9 mouse cellular contexts compared by ENCODE assay signal in the genomic region with DNA sequence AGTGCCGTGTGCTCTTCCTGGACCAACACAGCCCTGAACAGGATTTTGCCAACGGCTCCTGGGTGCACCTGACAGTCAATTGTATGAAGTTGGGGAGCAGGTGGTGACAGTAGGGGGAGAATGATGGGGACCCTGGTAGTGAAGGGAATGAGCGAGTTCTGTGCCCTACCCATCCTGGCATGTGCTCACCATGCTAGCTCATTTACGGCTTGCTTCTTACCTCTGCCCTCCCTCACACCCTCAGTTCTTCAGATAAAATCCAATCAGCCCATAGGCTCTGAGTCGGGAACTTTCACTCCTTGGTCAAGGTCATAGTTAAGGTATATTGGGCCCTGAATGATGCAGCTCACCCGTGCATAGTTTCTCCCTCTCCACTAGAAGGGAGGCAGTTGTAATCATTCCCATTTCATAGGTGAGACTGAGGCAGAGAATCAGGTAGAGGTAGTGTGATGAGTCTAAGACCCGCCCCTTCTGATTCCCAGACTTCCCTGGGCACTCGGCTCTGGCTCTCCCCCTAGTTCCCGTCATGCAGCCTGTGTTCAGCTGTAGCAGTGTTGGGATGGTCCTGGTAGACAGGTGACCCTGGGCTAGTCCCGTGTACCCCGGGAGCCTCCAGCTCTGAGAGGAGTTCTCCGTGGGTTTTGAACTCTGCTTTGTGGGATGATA. TPM values are rescaled to one million over a fixed set of nuclear protein-coding genes. Genes with fewer than 3 reads are reported as not detected.
DNase-seq lines count a peak whose midpoint lies in the region; ATAC-seq and TF ChIP-seq lines count a peak whose summit lies in the region.
"Had no signal": no experiment of that assay in that cellular context is flagged by ENCODE, and none has a peak within 500 bp of the region (broad histone marks: within the 10 kb centered on the region; RNA-seq: fewer than 3 reads in every experiment).

No protein-coding gene starts in this region.

- TF ChIP-seq CTCF in cortical plate, adult 2 months (IDR thresholded peaks at IDR 0.05; ENCODE audit: extremely low read depth, insufficient read depth, low read length) = no peak

- peak; percentile 23; the same call in 1 of the 2 replicates for ATAC-seq in hindbrain, embryonic 13.5 days (ENCODE audit: low FRiP score)
- ATAC-seq in midbrain, embryonic 11.5 days (ENCODE audit: low FRiP score) = peak; percentile 14
- ATAC-seq in inflammation-experienced regulatory T-cells, adult 6 months = no peak
- no peak for ATAC-seq in erythroid progenitor cell, adult 5-6 weeks (replicated peaks; ENCODE audit: low FRiP score, poor library complexity, severe bottlenecking)

- peaks cover 45% of the 10 kb centered on the region for H3K4me1 ChIP-seq in heart, embryonic 10.5 days
- no peaks in the 10 kb centered on the region for H3K4me1 ChIP-seq in cortical plate, adult 2 months (ENCODE audit: control insufficient read depth, insufficient read depth, low read length)
- peaks cover 51% of the 10 kb centered on the region for H3K4me1 ChIP-seq in hindbrain, embryonic 13.5 days (replicated peaks)
- peaks cover 39% of the 10 kb centered on the region for H3K4me1 ChIP-seq in midbrain, embryonic 11.5 days (ENCODE audit: control insufficient read depth, insufficient read depth, low read length)

- 50% methylated on average over 12 of the region's 12 CpGs for WGBS in heart, embryonic 10.5 days
- 60% methylated on average over 12 of the region's 12 CpGs for WGBS in hindbrain, embryonic 13.5 days
- WGBS in midbrain, embryonic 11.5 days = 64% methylated on average over 12 of the region's 12 CpGs

- no peak for DNase-seq in heart, embryonic 10.5 days (ENCODE audit: low spot score)
- no peak for DNase-seq in heart, postnatal 14 days
- peak; percentile 73 for DNase-seq in midbrain, embryonic 11.5 days (ENCODE audit: low spot score, missing footprints)
- DNase-seq in gastrocnemius, postnatal 36 days = no peak

- intact Hi-C loops in heart, postnatal 14 days (cut with DNase I) = loop anchor here (1.0 to 10.0 kb wide), 5 partner anchors 38 to 913 kb away; a partner anchor contains a TSS
- intact Hi-C loops in gastrocnemius, postnatal 36 days (cut with DNase I) = loop anchor here (1.0 kb wide), 1 partner anchor 77 kb away; no protein-coding TSS in a partner anchor

- no peaks in the 10 kb centered on the region for H3K9me3 ChIP-seq in heart, embryonic 10.5 days
- no peaks in the 10 kb centered on the region for H3K9me3 ChIP-seq in hindbrain, embryonic 13.5 days
- H3K9me3 ChIP-seq in midbrain, embryonic 11.5 days (ENCODE audit: control insufficient read depth, low read length) = no peaks in the 10 kb centered on the region

- peak overlapping the region; percentile 49 for H3K4me2 ChIP-seq in hindbrain, embryonic 13.5 days
- no peak overlapping the region for H3K4me2 ChIP-seq in midbrain, embryonic 11.5 days

- peak overlapping the region; percentile 62 for H3K27ac ChIP-seq in heart, embryonic 10.5 days
- H3K27ac ChIP-seq in cortical plate, adult 2 months (ENCODE audit: insufficient read depth, low read length) = no peak overlapping the region
- H3K27ac ChIP-seq in hindbrain, embryonic 13.5 days = peak overlapping the region; percentile 13; the same call in 1 of the 2 replicates
- no peak overlapping the region for H3K27ac ChIP-seq in midbrain, embryonic 11.5 days (ENCODE audit: low read depth, low read length)

- no peak overlapping the region for H3K9ac ChIP-seq in hindbrain, embryonic 13.5 days
- no peak overlapping the region for H3K9ac ChIP-seq in midbrain, embryonic 11.5 days (ENCODE audit: low read length)

- peaks cover 29% of the 10 kb centered on the region for H3K36me3 ChIP-seq in heart, embryonic 10.5 days
- peaks cover 57% of the 10 kb centered on the region for H3K36me3 ChIP-seq in hindbrain, embryonic 13.5 days
- H3K36me3 ChIP-seq in midbrain, embryonic 11.5 days (ENCODE audit: control insufficient read depth, insufficient read depth, low read length) = peaks cover 21% of the 10 kb centered on the region

- peak overlapping the region; percentile 48 for H3K4me3 ChIP-seq in heart, embryonic 10.5 days
- H3K4me3 ChIP-seq in cortical plate, adult 2 months (ENCODE audit: insufficient read depth, low read length) = peak overlapping the region; percentile 47; the same call in 1 of the 2 replicates
- 0 out of 2 replicates have a peak overlapping the region, but pooled peaks have one; percentile 23 for H3K4me3 ChIP-seq in hindbrain, embryonic 13.5 days
- 0 out of 2 replicates have a peak overlapping the region, but pooled peaks have one; percentile 4 for H3K4me3 ChIP-seq in midbrain, embryonic 11.5 days (ENCODE audit: low read depth, low read length)

- H3K27me3 ChIP-seq in heart, embryonic 10.5 days (ENCODE audit: insufficient read depth, poor library complexity, severe bottlenecking) = peaks cover 30% of the 10 kb centered on the region
- no peaks in the 10 kb centered on the region for H3K27me3 ChIP-seq in hindbrain, embryonic 13.5 days
- no peaks in the 10 kb centered on the region for H3K27me3 ChIP-seq in midbrain, embryonic 11.5 days (ENCODE audit: control insufficient read depth, insufficient read depth, low read length)
- H3K27me3 ChIP-seq: CH12.LX had no signal

- no peak for TF ChIP-seq POLR2A in cortical plate, adult 2 months (IDR thresholded peaks at IDR 0.05; ENCODE audit: extremely low read depth, insufficient read depth, low read length)

RNA-seq across cellular contexts. Expression of a gene that starts 8.1 kb away (rescaled TPM):
- 13.7 and 37.5 TPM in 2 replicates for polyA plus RNA-seq in heart, embryonic 10.5 days (2016; fragmentation: Nextera tagmentation; extraction: Ambion mirVana)
- total RNA-seq in heart, postnatal 14 days (2021) = under 1 TPM; 0.49 to 0.76 TPM
- 15.6 and 16.2 TPM in 2 replicates for polyA plus RNA-seq in cortical plate, adult 2 months (2012; rRNA removed)
- 57.4 and 62.6 TPM in 2 replicates for polyA plus RNA-seq in hindbrain, embryonic 13.5 days (2015; fragmentation: Nextera tagmentation; extraction: Ambion mirVana)
- 48.8 and 49.7 TPM in 2 replicates for polyA plus RNA-seq in midbrain, embryonic 11.5 days (2014; fragmentation: Nextera tagmentation; extraction: Ambion mirVana)
- 1 to 10 TPM in 1 of 3 experiments, under 1 TPM in 1, not detected in 1; 0.50 to 1.4 TPM for polyA plus RNA-seq in inflammation-experienced regulatory T-cells, adult 6 months (2017; shearing (Covaris generic))
- not detected in 2 replicates for total RNA-seq in erythroid progenitor cell, adult 5-6 weeks (2015; ENCODE audit: low replicate concordance)
- 2.4 TPM in 1 of 2 replicates, not detected in the other for total RNA-seq in erythroid progenitor cell, adult 5-6 weeks (2017; ENCODE audit: low replicate concordance)
- total RNA-seq in gastrocnemius, postnatal 36 days (2021) = under 1 TPM; 0.36 to 0.59 TPM

RNA-seq across cellular contexts. Expression of a gene that starts 10.1 kb away (rescaled TPM):
- 276 and 315 TPM in 2 replicates for polyA plus RNA-seq in heart, embryonic 10.5 days (2016; fragmentation: Nextera tagmentation; extraction: Ambion mirVana)
- 100 to 1,000 TPM; 110 to 117 TPM for total RNA-seq in heart, postnatal 14 days (2021)
- polyA plus RNA-seq in cortical plate, adult 2 months (2012; rRNA removed) = 15.8 and 18.0 TPM in 2 replicates
- polyA plus RNA-seq in hindbrain, embryonic 13.5 days (2015; fragmentation: Nextera tagmentation; extraction: Ambion mirVana) = 67.8 and 72.3 TPM in 2 replicates
- polyA plus RNA-seq in midbrain, embryonic 11.5 days (2014; fragmentation: Nextera tagmentation; extraction: Ambion mirVana) = 36.3 and 39.1 TPM in 2 replicates
- polyA plus RNA-seq in inflammation-experienced regulatory T-cells, adult 6 months (2017; shearing (Covaris generic)) = 100 to 1,000 TPM; 260 to 650 (median 280) TPM
- 95.6 and 112 TPM in 2 replicates for total RNA-seq in erythroid progenitor cell, adult 5-6 weeks (2015; ENCODE audit: low replicate concordance)
- total RNA-seq in erythroid progenitor cell, adult 5-6 weeks (2017; ENCODE audit: low replicate concordance) = 21.1 and 56.0 TPM in 2 replicates
- 10 to 100 TPM; 20.4 to 23.5 TPM for total RNA-seq in gastrocnemius, postnatal 36 days (2021)

RNA-seq across cellular contexts. Expression of a gene that starts 14.6 kb away (rescaled TPM):
- 0.92 and 1.1 TPM in 2 replicates for polyA plus RNA-seq in heart, embryonic 10.5 days (2016; fragmentation: Nextera tagmentation; extraction: Ambion mirVana)
- total RNA-seq in heart, postnatal 14 days (2021) = 1 to 10 TPM in 1 of 2 experiments, under 1 TPM in 1; 0.98 to 1.1 TPM
- polyA plus RNA-seq in cortical plate, adult 2 months (2012; rRNA removed) = 1.3 and 1.4 TPM in 2 replicates
- 0.34 TPM in 1 of 2 replicates, not detected in the other for polyA plus RNA-seq in hindbrain, embryonic 13.5 days (2015; fragmentation: Nextera tagmentation; extraction: Ambion mirVana)
- polyA plus RNA-seq in midbrain, embryonic 11.5 days (2014; fragmentation: Nextera tagmentation; extraction: Ambion mirVana) = 0.12 and 0.23 TPM in 2 replicates
- under 1 TPM in 2 of 3 experiments, not detected in 1; 0.36 to 0.61 TPM for polyA plus RNA-seq in inflammation-experienced regulatory T-cells, adult 6 months (2017; shearing (Covaris generic))
- 1.1 TPM in 1 of 2 replicates, not detected in the other for total RNA-seq in erythroid progenitor cell, adult 5-6 weeks (2015; ENCODE audit: low replicate concordance)
- 0.90 and 2.7 TPM in 2 replicates for total RNA-seq in erythroid progenitor cell, adult 5-6 weeks (2017; ENCODE audit: low replicate concordance)
- total RNA-seq in gastrocnemius, postnatal 36 days (2021) = under 1 TPM; 0.20 to 0.33 TPM

RNA-seq across cellular contexts. Expression of a gene that starts 30.9 kb away (rescaled TPM):
- 1.7 and 2.4 TPM in 2 replicates for polyA plus RNA-seq in heart, embryonic 10.5 days (2016; fragmentation: Nextera tagmentation; extraction: Ambion mirVana)
- total RNA-seq in heart, postnatal 14 days (2021) = 1 to 10 TPM in 1 of 2 experiments, under 1 TPM in 1; 0.63 to 2.0 TPM
- 3.3 and 3.6 TPM in 2 replicates for polyA plus RNA-seq in cortical plate, adult 2 months (2012; rRNA removed)
- 3.7 and 5.2 TPM in 2 replicates for polyA plus RNA-seq in hindbrain, embryonic 13.5 days (2015; fragmentation: Nextera tagmentation; extraction: Ambion mirVana)
- polyA plus RNA-seq in midbrain, embryonic 11.5 days (2014; fragmentation: Nextera tagmentation; extraction: Ambion mirVana) = 1.0 and 1.1 TPM in 2 replicates
- polyA plus RNA-seq in inflammation-experienced regulatory T-cells, adult 6 months (2017; shearing (Covaris generic)) = 1 to 10 TPM in 2 of 3 experiments, under 1 TPM in 1; 0.43 to 1.5 (median 1.2) TPM
- not detected in 2 replicates for total RNA-seq in erythroid progenitor cell, adult 5-6 weeks (2015; ENCODE audit: low replicate concordance)
- total RNA-seq in erythroid progenitor cell, adult 5-6 weeks (2017; ENCODE audit: low replicate concordance) = not detected in 2 replicates
- total RNA-seq in gastrocnemius, postnatal 36 days (2021) = under 1 TPM in 1 of 2 experiments, not detected in 1; 0.33 TPM
- total RNA-seq: CH12.LX had no signal

Comparison
In these comparisons a context has a peak if more than half of its experiments do, and no peak if none do; other contexts are left out.
1. H3K27ac ChIP-seq: peak in heart, embryonic 10.5 days (single experiment) and hindbrain, embryonic 13.5 days (single experiment); none in cortical plate, adult 2 months (single experiment) and midbrain, embryonic 11.5 days (single experiment).
2. ATAC-seq: peak in hindbrain, embryonic 13.5 days (single experiment) and midbrain, embryonic 11.5 days (single experiment); none in inflammation-experienced regulatory T-cells, adult 6 months (single experiment) and erythroid progenitor cell, adult 5-6 weeks (single experiment).
3. Peak in every context shown above with its lines, with median percentiles within 50 percentile points of each other: H3K4me3 ChIP-seq.